Mouse (Mus musculus) frontal cortex, postnatal 36 days (tissue): ENCODE measurements around the gene Runx1.

Experiments used
- DNase-seq, 2 experiments: peaks; one replicate each; pipeline ENCODE4 v3.0.0; 2022; ENCODE audit warnings: low spot score in 2 of 2

Runx1 gene

DNA sequence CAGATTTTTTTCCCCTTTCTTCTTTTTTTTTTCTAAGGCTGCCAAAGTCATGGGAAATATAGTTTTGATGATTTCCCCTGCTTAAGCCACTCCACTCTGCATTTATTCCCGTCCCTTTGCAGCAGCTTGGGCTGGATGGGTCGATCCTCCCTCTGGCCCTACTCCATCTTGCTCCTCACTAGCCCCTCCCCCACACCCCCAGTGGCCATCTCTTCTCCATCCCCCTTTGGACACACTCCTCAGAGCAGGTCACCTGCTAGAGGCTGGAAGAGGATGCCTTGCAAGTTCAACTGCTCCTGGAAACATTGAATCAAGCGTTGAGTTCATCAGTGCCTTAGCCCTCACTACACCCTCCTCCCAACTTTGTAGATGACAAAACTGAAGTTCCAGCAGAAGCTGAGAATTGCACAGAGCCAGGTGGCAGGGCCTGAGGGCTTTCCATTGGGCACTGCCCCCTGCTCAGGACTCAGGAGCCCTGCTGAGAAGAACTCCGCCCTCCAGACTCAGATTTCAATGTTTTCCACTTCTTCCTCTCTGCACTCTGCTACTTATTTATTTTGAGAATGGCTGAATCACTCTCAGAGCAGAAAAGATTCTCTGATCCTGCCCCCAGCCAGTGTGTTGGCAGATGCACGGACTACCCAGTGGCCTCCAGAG lies 171.5 kb downstream of the Runx1 start:
- DNase-seq = no peak

DNA sequence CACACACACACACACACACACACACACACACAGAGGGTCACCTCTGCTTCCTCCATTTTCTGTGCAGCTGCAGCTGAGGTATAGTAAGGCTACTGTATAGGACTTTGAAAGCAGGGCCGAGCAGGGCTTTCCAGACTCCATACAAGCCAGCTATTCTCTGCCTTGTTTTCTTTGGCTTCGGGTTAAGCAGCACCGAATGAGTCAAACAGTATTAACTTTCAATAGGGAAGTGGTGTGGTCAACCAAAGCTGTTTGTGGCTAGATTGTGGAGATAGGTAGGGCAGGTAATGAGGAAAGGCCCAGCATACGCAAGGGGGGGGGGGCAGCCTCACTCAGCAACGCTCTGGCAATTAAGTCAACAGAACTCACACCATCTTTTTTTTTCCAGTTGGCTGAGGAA lies 172.1 kb downstream of the Runx1 start:
- no peak for DNase-seq

DNA sequence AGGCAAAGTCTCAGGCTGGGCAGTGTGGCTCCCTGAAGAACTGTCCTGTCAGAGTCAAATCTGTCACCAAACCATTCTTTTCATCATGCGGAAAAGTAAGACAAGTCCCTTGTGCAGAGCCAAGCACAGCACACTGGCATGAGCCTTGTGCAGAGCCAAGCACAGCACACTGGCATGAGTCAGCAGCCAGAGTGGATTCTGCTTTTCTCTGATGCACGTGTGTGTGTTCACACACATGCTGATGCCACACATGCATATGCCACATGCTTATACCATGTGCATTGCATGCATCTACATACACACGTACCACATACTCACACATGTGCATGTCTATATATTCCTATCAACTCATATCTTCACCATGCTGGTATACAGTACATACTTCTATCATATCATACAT lies 174.7 kb downstream of the Runx1 start:
- no peak for DNase-seq

- no peak for DNase-seq
Observed at GRCm38 (mm10) chr16:92646153-92646552, 179.8 kb downstream of the Runx1 start.

- DNase-seq = no peak
Observed at GRCm38 (mm10) chr16:92645423-92646115, 180.4 kb downstream of the Runx1 start.

- DNase-seq = no peak
Observed at GRCm38 (mm10) chr16:92644718-92645422, 181.1 kb downstream of the Runx1 start.

- no peak for DNase-seq
Observed at GRCm38 (mm10) chr16:92644315-92644714, 181.6 kb downstream of the Runx1 start.

DNA sequence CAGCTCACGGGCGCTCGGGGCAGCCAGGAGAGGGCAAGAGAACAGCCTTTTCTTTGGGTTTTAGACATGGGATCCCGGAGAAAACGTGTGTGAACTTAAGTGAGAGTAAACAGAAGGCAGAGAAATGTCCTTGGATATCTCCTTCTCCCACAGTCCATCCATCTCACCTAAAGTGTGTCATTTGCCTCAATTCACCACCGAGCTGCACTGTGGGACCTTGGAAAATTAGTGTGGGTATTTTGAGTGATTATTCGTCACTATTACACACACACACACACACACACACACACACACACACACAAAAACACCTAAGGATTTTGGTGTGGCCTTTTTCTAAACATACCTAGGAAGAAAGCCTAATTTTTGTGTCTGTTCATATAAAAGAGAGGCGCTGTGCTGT lies 183.7 kb downstream of the Runx1 start:
- DNase-seq = no peak

- DNase-seq = no peak
Observed at GRCm38 (mm10) chr16:92641053-92641452, 184.9 kb downstream of the Runx1 start.

- DNase-seq = no peak
Observed at GRCm38 (mm10) chr16:92639093-92639492, 186.9 kb downstream of the Runx1 start.

- no peak for DNase-seq
Observed at GRCm38 (mm10) chr16:92637033-92637432, 188.9 kb downstream of the Runx1 start.

DNA sequence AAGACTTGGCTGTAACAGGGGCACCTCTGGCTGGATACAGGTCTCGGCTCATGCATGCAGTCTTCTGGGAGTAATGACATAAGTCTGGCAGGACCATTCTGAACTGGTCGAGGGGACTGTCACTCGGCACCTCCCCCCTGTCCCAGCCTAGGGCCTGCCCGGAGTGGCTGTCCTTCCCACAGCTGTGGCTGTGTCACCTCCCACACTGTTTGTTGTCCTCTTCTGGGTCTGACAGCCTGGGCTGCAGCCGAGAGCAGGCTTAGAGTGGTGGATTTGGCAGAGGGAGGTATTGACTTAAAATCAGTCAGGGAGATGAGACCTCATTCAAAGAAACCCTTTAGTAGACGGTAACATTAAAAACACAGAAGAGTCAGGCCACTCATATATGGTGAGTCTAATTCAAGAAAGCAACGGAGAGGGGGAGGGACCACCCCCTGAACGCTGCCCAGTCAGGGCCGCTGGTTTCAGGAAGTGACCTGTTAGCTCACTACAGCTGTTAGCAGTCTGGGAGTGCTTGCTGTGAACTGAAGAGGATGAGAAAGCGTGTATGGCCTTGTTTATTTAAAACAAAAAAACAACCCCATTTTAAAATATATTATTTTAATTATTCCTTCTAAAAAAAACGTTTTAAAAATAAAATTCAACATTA lies 193.7 kb downstream of the Runx1 start:
- no peak for DNase-seq

DNA sequence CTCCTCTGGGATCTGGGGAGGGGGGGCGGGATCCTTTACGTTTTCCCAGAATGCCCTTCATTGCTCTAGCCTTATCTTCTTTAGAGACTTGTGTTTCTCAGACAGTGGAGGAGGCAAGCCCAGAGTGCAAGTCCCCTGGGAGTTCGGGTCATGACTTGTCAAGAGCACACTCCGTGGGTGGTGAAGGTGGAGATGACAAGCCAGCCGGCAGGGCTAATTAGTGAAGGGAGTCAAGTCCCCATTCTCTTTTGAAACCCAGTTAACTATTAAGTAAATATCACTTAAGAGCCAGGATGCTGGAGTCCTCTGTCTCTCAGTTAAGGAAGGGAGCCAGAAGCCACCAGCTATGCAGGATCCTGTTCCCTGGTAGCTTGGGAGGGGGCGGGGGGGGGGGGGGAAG lies 194.3 kb downstream of the Runx1 start:
- no peak for DNase-seq

GRCm38 (mm10) chr16:92630950-92631349 lies 195.0 kb downstream of the Runx1 start:
- no peak for DNase-seq

GRCm38 (mm10) chr16:92629829-92630228 lies 196.1 kb downstream of the Runx1 start:
- no peak for DNase-seq

DNA sequence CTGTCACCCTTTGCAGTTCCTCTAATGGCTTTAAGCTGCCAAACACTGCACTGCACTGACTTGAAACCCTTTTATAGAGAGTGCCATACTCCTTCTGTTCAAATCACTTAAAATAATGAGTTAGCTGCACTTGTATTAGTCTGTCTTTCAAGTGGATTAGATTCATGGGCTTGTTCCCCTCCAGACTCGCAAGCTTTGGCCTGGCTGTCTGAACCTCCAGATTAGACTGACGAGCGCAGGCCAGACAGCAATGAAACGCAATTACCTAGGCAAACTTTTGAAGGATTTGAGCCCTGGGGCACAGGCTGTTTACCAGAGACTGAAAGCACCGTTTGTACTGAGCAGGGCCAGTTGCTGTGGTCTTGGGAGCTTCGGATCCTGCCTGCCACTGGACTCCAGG lies 198.7 kb downstream of the Runx1 start:
- DNase-seq = no peak

DNA sequence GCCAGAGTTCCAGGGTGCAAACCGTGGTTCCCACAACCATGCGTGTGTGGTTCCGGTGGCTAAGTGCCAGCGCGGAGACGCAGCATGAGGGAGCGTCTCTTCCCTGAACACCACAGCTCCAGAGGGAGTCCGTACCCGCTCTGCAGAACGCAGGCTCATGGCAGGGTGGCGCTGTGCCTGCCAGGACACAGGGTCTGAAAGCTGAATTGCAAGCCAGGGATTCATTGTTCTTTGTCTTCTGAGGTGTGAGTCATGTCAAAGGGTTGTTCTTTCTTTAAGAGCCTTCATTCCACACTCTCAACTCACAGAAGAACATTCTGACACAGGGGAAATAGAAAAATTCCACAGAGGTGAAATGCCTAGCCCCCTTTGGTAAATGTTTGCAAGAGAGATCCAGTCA lies 202.0 kb downstream of the Runx1 start:
- DNase-seq = no peak

DNA sequence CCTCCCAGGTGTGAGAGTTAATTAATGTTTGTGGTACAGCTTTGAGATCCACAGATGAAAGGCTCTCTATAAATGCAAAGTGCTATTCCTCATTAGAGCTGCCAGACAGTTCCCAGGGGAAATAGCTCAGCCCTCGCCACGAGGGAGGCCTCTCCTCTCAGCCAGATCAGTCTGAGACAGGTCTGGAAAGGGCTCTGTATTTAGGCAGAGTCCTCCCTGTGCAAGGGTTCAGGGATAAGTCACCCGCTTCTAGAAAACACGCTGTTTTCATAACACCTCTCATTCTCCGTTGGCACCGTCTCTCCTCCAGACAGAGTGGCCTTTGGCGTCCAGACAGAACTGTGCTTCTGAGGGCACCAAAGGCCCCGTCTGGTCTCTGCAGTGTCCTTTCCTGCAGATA lies 204.1 kb downstream of the Runx1 start:
- DNase-seq = no peak

GRCm38 (mm10) chr16:92620841-92621518 lies 205.0 kb downstream of the Runx1 start:
- no peak for DNase-seq

DNA sequence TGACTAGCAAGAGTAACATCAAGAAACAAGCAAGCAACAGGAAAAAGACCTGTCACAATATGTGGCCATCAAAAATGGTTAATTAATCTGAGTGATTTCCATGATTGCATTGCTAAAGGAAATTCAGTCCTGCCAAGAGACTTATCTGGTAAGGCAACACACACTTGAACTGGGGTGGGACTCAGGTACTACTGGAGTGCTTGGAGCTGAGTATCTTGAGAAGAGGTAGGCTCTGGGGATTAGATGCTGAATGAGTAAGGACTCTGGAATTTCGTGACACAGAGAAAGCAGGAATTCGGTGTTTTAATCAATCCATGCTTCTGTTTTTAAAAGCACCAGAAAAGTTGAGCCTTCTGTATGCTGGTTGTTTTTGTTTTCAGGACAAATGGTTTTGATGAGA lies 209.1 kb downstream of the Runx1 start:
- DNase-seq = no peak

DNA sequence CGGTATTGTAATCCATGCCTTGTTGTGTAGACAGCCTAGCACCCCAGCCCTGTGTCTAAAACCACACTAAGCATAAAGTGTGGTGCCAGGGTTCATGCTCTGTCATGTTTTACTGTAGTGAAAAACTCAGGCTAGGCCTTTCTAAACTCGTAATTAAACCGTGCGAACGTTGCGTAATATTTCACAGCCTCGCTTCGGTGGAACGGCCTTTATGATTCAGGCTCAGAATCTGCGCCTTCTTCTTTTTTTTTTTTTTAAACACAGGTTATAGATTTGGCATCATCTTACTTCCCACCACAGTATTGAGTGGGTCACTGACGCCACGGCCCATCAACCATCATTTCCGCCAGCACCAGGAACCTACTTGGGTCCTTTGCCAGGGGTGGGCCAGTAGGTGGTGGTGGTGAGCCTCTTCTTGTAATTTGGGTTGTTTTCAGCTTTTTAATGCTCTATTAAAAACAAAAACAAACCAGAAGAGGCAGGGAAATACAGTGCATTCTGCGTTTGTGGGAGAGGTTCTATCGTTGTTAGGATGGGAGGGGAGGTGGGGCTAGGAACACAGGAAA lies 210.6 kb downstream of the Runx1 start:
- no peak for DNase-seq

GRCm38 (mm10) chr16:92612546-92612945 lies 213.4 kb downstream of the Runx1 start:
- no peak for DNase-seq
